Mouse (Mus musculus) midbrain, embryonic 15.5 days (tissue): ENCODE measurements around the gene Rtl10. TPM values are rescaled to one million over a fixed set of nuclear protein-coding genes. Genes with fewer than 3 reads are reported as not detected.

ENCODE experiments used
- ATAC-seq: fragments of 200-750 bp; cut with Nextera tagmentation; replicated peaks from 2 replicates; pipeline ENCODE4 v1.8.0; 2017; ENCODE audit warnings: moderate TSS enrichment
- H3K27ac ChIP-seq: fragments of 300-500 bp; sonication (generic); 2 replicates; pipeline ENCODE4 v1.5.1; 2015; ENCODE audit warnings: mild to moderate bottlenecking, inconsistent platforms
- H3K27me3 ChIP-seq: fragments of 300-500 bp; sonication (generic); replicated peaks from 2 replicates; pipeline ENCODE4 v1.6.1; 2015; ENCODE audit warnings: inconsistent platforms
- H3K36me3 ChIP-seq: fragments of 300-500 bp; sonication (generic); replicated peaks from 2 replicates; pipeline ENCODE4 v1.6.1; 2015; ENCODE audit warnings: inconsistent platforms
- H3K4me1 ChIP-seq: fragments of 300-500 bp; sonication (generic); 2 replicates; pipeline ENCODE4 v1.6.1; 2015; ENCODE audit warnings: inconsistent platforms
- H3K4me2 ChIP-seq: fragments of 300-500 bp; sonication (generic); 2 replicates; pipeline ENCODE4 v1.6.1; 2015; ENCODE audit warnings: inconsistent platforms, mild to moderate bottlenecking, moderate library complexity
- H3K4me3 ChIP-seq: fragments of 300-500 bp; sonication (generic); 2 replicates; pipeline ENCODE4 v1.5.1; 2015; ENCODE audit warnings: mild to moderate bottlenecking, inconsistent platforms
- H3K9ac ChIP-seq: fragments of 300-500 bp; sonication (generic); 2 replicates; pipeline ENCODE4 v1.6.1; 2015; ENCODE audit warnings: mild to moderate bottlenecking, inconsistent platforms
- H3K9me3 ChIP-seq: fragments of 300-500 bp; sonication (generic); 2 replicates; pipeline ENCODE4 v1.6.1; 2016; ENCODE audit warnings: inconsistent platforms
- WGBS: fragments of 180-500 bp; shearing (Covaris S2); methylation state at CpG from one replicate; pipeline ENCODE4 v1.1.7; 2015; ENCODE audit warnings: mixed read lengths; 5-methylcytosine and 5-hydroxymethylcytosine counted together
- polyA plus RNA-seq: library from polyadenylated mRNA; unstranded; fragments of >200 nt; fragmentation: Nextera tagmentation; extraction: Ambion mirVana; gene quantifications from 2 replicates; pipeline ENCODE4 v1.2.1, GENCODE M21; 2015

The Rtl10 gene
- polyA plus RNA-seq, 1 experiment from 2014 or later = 5.5 TPM

DNA sequence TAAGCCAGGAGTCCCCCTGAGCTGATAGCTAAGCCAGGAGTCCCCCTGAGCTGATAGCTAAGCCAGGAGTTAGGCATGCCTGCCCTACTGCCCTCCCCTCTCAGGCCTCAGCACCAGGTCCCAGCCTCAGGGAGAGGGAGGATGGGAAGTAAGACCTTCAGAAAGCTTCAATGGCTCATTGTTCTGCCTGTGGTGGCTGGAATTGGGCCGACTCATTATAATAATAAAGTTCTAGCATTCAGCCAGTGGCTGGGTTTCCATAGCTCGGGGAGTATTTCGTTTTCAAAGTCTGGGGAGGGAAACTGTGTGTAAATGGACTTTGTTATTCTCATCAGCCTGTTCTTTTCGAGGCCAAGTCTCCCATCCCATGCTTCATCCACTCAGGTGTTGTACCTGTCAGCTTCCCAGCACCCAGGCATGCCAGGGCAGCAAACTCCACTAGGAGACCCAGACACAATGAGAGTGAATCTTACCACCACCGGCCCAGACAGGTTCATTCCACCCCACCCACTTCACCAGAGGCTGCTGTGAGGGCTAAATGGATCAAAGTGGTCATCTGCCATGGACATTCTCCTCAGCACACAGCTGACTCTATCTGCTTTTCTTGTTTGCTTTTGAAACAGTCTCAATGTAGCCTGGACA lies 13.8 kb upstream of the Rtl10 start:
- ATAC-seq = 0 out of 2 replicates have a peak, but pooled peaks have one; percentile 42
- H3K9me3 ChIP-seq = no peaks in the 10 kb centered on the region
- no peaks in the 10 kb centered on the region for H3K36me3 ChIP-seq
- H3K4me3 ChIP-seq = no peak overlapping the region
- H3K27ac ChIP-seq = no peak overlapping the region
- 18% methylated on average over 5 of the region's 5 CpGs for WGBS
- peaks cover 8% of the 10 kb centered on the region for H3K4me1 ChIP-seq
- H3K9ac ChIP-seq = no peak overlapping the region
- H3K4me2 ChIP-seq = no peak overlapping the region
- no peaks in the 10 kb centered on the region for H3K27me3 ChIP-seq

DNA sequence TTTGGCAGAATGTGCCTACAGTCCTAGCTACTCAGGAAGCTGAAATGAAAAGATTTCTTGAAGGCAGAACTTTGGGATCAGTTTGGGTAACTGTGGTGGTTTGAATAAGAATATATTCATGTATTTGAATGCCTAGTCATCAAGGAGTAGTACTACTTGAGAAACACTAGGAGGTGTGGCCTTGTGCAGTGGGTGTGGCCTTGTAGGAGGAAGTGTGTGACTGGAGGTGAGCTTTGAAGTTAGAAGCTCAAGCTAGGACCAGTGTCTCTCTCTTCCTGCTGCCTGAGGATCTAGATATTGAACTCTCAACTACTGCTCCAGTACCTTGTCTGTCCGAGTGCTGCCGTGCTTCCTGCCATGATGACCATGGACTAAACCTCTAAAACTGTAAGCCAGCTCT lies 12.6 kb upstream of the Rtl10 start:
- Histone ChIP-seq H3K4me3 (no peak overlapping the region), H3K9ac (no peak overlapping the region), H3K36me3 (no peaks in the 10 kb centered on the region), H3K27ac (no peak overlapping the region), H3K27me3 (no peaks in the 10 kb centered on the region), H3K4me2 (no peak overlapping the region), H3K4me1 (peaks cover 8% of the 10 kb centered on the region), H3K9me3 (no peaks in the 10 kb centered on the region)
- no peak for ATAC-seq
- WGBS = 96% methylated on average over 2 of the region's 2 CpGs

DNA sequence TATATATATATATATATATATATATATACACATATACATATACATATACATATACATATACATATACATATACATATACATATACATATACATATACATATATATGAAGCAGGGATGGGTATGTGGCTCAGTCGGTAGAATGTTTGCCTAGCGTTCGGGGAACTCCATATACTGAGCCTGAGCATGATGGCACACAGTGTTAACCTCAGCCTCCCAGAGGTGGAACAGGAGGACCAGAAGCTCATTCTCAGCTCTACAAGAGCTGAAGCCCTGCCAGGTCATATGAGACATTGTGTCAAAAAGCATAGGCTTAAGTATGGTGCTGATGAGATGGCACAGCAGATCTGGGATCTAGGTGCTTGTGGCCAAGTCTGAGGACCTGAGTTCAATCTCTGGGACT lies 8.4 kb upstream of the Rtl10 start:
- no peaks in the 10 kb centered on the region for H3K27me3 ChIP-seq
- H3K4me1 ChIP-seq = no peaks in the 10 kb centered on the region
- no peaks in the 10 kb centered on the region for H3K9me3 ChIP-seq
- no peak overlapping the region for H3K4me2 ChIP-seq
- no peak overlapping the region for H3K4me3 ChIP-seq
- no peak overlapping the region for H3K27ac ChIP-seq
- H3K36me3 ChIP-seq = no peaks in the 10 kb centered on the region
- ATAC-seq = no peak
- 94% methylated on average over 3 of the region's 3 CpGs for WGBS
- H3K9ac ChIP-seq = no peak overlapping the region

DNA sequence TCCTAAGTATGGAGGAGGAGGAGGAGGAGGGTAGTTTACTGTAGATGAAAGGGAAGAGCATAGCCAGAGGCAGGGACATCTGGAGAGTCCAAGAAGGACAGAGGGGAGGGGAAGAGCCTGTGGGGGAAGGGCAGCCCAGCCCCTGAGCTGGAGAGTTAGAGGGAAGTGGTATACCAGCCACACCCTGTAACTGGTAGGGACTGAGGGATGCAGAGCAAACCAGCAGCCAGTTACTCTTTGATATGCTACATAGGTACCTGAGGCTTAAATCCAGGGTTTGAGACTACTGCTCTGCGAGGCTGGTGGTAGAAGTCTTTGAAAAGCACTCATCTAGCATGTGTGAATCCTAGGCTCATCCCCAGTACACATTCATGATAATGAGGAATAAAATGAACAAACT lies 7.8 kb upstream of the Rtl10 start:
- WGBS = 63% methylated on average over 1 of the region's 1 CpGs
- Histone ChIP-seq H3K9ac (no peak overlapping the region), H3K36me3 (no peaks in the 10 kb centered on the region), H3K4me2 (no peak overlapping the region), H3K9me3 (no peaks in the 10 kb centered on the region), H3K27me3 (no peaks in the 10 kb centered on the region), H3K27ac (no peak overlapping the region), H3K4me3 (no peak overlapping the region), H3K4me1 (no peaks in the 10 kb centered on the region)
- no peak for ATAC-seq

DNA sequence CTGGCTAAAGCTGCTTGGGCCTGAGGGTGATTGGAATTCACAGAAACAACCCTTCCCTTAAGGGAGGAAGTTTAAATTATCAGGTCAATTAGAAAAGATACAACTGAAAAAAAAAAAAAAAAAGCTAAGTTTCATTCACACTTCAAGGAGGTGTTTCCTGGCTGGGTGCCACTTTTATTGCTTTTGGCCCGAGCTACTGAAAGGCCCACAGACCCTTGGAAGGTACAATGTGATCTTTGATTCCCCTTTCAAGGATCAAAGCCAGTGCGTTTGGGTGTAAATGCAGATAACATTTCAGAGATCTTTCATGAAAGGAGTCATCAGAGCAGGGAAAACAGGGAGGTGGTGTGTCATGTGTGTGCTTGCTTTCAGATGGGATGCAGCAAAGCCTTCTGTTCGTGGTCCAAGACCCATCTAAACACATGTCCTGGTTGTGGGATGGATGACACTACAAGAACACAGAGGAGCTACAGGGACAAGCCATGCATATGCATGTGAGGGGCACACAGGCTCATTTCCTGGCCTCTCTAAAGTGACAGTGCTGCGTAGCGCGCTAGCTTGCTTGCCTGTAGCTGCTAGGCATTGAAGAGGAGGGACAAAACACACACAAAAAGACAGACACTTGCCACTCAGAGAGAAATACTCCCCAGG lies 711 bp upstream of the Rtl10 start:
- H3K27me3 ChIP-seq = no peaks in the 10 kb centered on the region
- ATAC-seq = no peak

DNA sequence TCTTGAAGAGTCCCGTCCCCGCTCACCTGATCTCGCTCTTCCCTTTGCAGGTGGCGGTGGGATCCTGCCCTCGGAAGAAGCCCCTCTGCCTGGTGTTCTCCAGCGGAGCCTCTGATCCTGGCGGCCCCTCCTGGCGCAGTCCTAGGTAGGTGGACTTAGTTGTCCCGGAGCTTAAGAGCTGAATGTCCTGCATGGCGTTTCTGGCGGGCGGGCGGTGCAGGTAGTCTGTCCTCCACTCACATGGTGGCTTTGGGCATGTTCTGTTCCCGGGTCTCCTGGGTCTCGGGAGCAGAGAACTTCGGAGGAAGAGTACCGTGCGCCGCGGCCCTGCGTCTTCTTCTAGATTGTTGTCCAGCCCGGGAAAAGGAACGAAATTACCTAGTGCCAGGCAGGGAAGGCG lies 295 bp downstream of the Rtl10 start:
- no peak for ATAC-seq
- Histone ChIP-seq H3K4me1 (peaks cover 18% of the 10 kb centered on the region), H3K27ac (peak overlapping the region; percentile 92), H3K4me3 (peak overlapping the region; percentile 79), H3K27me3 (no peaks in the 10 kb centered on the region), H3K9me3 (no peaks in the 10 kb centered on the region), H3K4me2 (peak overlapping the region; percentile 78), H3K9ac (peak overlapping the region; percentile 79), H3K36me3 (peaks cover 4% of the 10 kb centered on the region; the same call in 1 of the 2 replicates)
- under 1% methylated on average over 24 of the region's 24 CpGs for WGBS

More for the DNA sequence above, 711 bp upstream of the Rtl10 start:
- Histone ChIP-seq H3K9ac (peak overlapping the region; percentile 79), H3K4me2 (peak overlapping the region; percentile 78), H3K27ac (peak overlapping the region; percentile 92), H3K4me1 (peaks cover 18% of the 10 kb centered on the region), H3K4me3 (peak overlapping the region; percentile 79), H3K36me3 (peaks cover 4% of the 10 kb centered on the region; the same call in 1 of the 2 replicates), H3K9me3 (no peaks in the 10 kb centered on the region)
- 6% methylated on average over 6 of the region's 6 CpGs for WGBS

DNA sequence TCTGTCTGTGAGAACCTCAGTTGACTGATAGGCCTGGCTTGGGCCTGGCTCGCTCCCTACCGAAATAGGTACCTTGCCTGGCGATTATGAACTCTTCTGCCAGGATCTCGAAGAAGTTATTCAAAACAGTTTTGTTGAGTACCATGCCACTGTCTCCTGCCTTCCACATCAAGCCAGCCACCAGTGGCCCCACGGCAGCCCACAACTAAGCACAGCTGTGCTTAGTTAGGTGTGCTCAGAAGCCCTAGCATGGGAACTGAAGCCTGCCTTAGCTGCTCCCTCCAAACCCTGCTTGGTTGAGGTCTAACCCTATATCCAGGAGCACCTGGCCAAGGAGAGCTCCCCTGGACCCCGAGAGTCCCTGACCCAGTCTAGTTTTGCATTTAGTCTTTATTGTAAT lies 2.8 kb downstream of the Rtl10 start:
- peaks cover 18% of the 10 kb centered on the region for H3K4me1 ChIP-seq
- H3K9ac ChIP-seq = no peak overlapping the region
- no peak for ATAC-seq
- H3K27ac ChIP-seq = no peak overlapping the region
- H3K9me3 ChIP-seq = no peaks in the 10 kb centered on the region
- WGBS = 98% methylated on average over 6 of the region's 6 CpGs
- peaks cover 4% of the 10 kb centered on the region; the same call in 1 of the 2 replicates for H3K36me3 ChIP-seq
- H3K4me2 ChIP-seq = no peak overlapping the region
- no peak overlapping the region for H3K4me3 ChIP-seq
- H3K27me3 ChIP-seq = no peaks in the 10 kb centered on the region

DNA sequence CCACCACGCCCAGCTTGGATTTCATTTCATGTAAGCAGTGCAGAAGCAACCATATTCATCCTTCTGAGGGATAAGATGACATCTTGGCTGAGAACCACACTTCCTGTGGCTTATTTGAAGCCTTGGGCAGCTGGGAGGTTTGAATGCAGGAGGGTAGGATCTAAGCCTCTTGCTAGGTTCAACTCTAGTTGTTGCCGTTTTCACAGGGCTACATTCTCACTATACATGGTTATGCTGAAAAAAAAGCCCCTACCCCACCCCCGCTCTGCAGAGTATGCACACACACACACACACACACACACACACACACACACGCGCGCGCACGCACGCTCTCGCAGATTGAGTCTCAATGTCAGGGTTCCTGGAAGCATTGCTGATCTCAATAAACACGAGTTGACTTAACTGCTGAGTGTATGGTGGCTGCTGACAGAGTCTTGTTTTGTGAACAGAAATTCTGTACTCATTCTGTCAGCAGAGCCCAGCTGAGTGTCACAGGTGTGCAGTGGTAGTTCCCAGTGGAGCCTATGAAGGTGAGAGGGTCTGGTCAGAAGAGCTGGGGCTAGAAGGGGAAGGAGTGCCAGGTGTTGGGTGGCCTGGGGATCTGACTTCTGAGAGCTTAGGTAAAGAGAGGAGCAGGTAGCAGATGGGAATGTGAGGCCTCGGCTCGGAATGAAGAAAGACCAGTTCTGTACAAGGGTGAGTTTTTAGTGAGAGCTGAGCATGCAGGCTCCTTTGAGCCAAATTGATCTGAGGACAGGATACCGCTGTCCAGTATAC lies 5.1 kb downstream of the Rtl10 start:
- 97% methylated on average over 14 of the region's 14 CpGs for WGBS
- H3K27me3 ChIP-seq = no peaks in the 10 kb centered on the region
- H3K9ac ChIP-seq = no peak overlapping the region
- no peaks in the 10 kb centered on the region for H3K9me3 ChIP-seq
- peaks cover 14% of the 10 kb centered on the region for H3K4me1 ChIP-seq
- H3K27ac ChIP-seq = no peak overlapping the region
- H3K4me2 ChIP-seq = no peak overlapping the region
- peaks cover 4% of the 10 kb centered on the region; the same call in 1 of the 2 replicates for H3K36me3 ChIP-seq
- no peak for ATAC-seq
- H3K4me3 ChIP-seq = no peak overlapping the region

DNA sequence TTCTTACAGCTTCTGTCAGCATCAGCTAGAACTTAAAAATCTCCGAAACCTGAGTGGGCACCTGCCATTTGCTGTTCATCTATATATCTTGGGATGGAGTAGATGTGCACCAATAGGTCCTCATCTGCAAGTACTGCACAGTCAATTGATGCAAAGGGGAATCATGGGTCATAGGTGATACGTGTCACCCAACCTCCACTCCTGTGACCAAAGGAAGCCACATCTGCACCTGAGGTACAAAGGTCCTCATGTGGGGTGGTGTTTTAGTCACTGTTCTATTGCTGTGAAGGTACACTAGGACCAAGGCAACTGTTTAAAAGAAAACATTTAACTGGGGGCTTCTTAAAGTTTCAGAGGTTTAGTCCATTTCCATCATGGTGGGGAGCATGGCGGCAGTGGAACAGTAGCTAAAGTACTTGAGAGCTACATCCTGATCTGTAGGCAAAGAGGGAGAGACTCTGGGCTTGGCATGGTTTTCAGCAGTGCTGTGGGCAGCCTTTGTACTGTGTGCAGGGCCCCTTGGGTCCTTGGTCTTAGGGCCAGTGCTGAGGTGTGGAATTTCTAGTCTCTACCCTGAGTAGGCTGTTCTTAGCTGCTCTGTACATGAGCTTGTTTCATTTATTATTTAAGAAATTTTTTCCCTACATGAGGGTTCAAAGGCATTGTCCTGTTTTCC lies 8.0 kb downstream of the Rtl10 start:
- H3K9ac ChIP-seq = no peak overlapping the region
- WGBS = 96% methylated on average over 3 of the region's 3 CpGs
- no peak overlapping the region for H3K4me2 ChIP-seq
- H3K36me3 ChIP-seq = peaks cover 1% of the 10 kb centered on the region; the same call in 1 of the 2 replicates
- no peaks in the 10 kb centered on the region for H3K27me3 ChIP-seq
- no peaks in the 10 kb centered on the region for H3K9me3 ChIP-seq
- H3K4me3 ChIP-seq = no peak overlapping the region
- H3K27ac ChIP-seq = no peak overlapping the region
- no peak for ATAC-seq
- H3K4me1 ChIP-seq = no peaks in the 10 kb centered on the region

DNA sequence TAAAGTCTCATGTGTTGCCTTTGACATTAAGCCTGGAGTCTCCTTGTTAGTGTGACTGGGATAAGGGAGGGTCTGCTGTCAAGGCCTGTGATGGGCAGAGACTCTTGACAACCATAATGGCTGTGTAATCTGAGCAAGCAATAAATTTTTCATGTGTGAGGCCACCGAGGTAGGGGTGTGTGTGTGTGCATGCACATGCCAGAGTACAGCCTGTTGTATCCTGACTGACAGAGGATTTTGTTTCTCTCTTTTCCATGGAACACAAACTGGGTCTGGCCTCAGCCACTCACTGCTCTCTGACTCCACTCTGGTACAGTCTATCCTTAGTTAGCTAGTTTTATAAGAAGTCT lies 8.5 kb downstream of the Rtl10 start:
- H3K36me3 ChIP-seq = no peaks in the 10 kb centered on the region; the same call in 1 of the 2 replicates
- H3K27ac ChIP-seq = no peak overlapping the region
- WGBS = 71% methylated on average over 1 of the region's 1 CpGs
- H3K4me1 ChIP-seq = no peaks in the 10 kb centered on the region
- no peak overlapping the region for H3K4me2 ChIP-seq
- H3K9me3 ChIP-seq = no peaks in the 10 kb centered on the region
- H3K9ac ChIP-seq = no peak overlapping the region
- no peak for ATAC-seq
- H3K4me3 ChIP-seq = no peak overlapping the region
- H3K27me3 ChIP-seq = no peaks in the 10 kb centered on the region

DNA sequence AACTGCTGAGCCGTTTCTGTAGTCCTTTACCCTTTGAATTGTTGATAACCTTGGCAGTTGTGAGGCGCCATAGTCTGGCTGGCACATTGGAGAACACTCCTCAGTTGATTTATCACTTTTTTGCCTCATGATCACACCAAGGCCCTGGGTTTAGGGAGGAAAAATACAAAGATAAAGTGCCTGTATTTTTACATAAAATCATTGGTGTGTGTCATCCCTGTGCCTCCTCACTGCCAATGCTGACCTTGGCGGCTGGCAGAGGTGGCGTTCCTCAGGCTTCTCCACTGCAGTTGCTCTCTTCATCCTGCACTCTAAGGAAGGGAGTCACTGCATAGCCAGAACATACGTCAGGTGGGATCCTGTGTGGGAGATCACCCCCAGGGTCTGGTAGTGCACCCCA lies 13.0 kb downstream of the Rtl10 start:
- WGBS = 85% methylated on average over 5 of the region's 5 CpGs
- no peaks in the 10 kb centered on the region for H3K36me3 ChIP-seq
- no peak overlapping the region for H3K4me2 ChIP-seq
- no peak overlapping the region for H3K4me3 ChIP-seq
- no peak overlapping the region for H3K27ac ChIP-seq
- H3K27me3 ChIP-seq = no peaks in the 10 kb centered on the region
- no peak for ATAC-seq
- H3K9me3 ChIP-seq = no peaks in the 10 kb centered on the region
- H3K4me1 ChIP-seq = no peaks in the 10 kb centered on the region
- H3K9ac ChIP-seq = no peak overlapping the region

DNA sequence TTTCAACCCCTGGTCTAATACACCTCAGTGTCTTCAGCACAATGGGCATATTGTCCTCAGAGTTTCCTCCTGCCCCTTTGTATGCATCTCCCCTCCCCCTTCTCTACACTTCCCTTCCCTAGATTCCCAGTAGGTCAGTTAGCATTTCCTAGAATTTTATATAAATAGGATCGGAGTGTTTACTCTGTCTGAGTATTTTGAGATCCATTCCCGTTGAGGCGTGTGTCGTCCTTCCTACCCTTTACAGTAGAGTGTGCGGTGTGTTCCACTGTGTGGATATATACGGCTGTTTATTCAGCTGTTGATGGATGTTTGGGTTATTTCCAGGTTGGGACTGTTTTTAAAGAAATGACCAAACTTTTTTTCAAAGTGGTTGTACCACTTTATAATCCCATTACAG lies 14.8 kb downstream of the Rtl10 start:
- no peak overlapping the region for H3K4me3 ChIP-seq
- H3K4me1 ChIP-seq = no peaks in the 10 kb centered on the region
- ATAC-seq = no peak
- WGBS = 89% methylated on average over 6 of the region's 6 CpGs
- no peaks in the 10 kb centered on the region for H3K27me3 ChIP-seq
- H3K36me3 ChIP-seq = no peaks in the 10 kb centered on the region
- H3K9me3 ChIP-seq = no peaks in the 10 kb centered on the region
- H3K9ac ChIP-seq = no peak overlapping the region
- H3K27ac ChIP-seq = no peak overlapping the region
- no peak overlapping the region for H3K4me2 ChIP-seq
